Mouse (Mus musculus): Measurements from ENCODE around the gene Slc43a2.

DNA sequence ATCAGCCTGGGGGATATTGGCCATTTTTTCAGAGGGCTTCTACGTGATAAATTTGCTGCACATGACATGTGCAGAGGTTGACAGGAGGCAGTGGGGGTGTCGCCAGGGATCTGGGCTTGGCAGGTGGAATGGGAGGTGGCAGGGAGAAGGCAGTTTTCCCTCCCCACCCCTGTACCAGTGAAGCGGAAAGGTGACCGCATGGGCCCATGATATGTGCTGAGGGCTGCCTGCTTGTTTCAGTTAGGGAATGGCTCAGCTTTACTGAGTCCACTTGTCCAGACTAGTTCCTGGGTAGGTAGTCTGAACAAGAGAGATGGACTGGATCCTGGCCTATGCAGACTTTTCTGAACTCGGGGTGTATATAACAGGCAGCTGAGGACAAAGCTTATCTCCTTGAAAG, 19.8 kb downstream of the Slc43a2 start:
- TF ChIP-seq POLR2A (IDR thresholded peaks at IDR 0.05; ENCODE audit: borderline replicate concordance, insufficient read depth, low read length) = no peak
- no peak for TF ChIP-seq CTCF (IDR thresholded peaks at IDR 0.05; ENCODE audit: borderline replicate concordance, insufficient read depth, low read depth, low read length)
